Mouse (Mus musculus) large intestine, adult 2 months (tissue): ENCODE measurements around the gene Pelp1. TPM values are rescaled to one million over a fixed set of nuclear protein-coding genes. Genes with fewer than 3 reads are reported as not detected.

Source experiments
- DNase-seq: peaks from one replicate; pipeline ENCODE4 v3.0.0-alpha.2; 2012; ENCODE audit warnings: low read depth, low spot score
- WGBS: fragments of 180-500 bp; shearing (Covaris S2); methylation state at CpG from one replicate; pipeline ENCODE4 v1.1.7; 2018; 5-methylcytosine and 5-hydroxymethylcytosine counted together
- polyA plus RNA-seq: library from polyadenylated mRNA; depleted of rRNA; stranded (reverse); fragments of >200 nt; gene quantifications from 2 replicates; pipeline ENCODE4 v1.2.3, GENCODE M21; 2012; rRNA removed

Pelp1 gene
- polyA plus RNA-seq, 1 experiment: 11.9 TPM

- 63% methylated on average over 9 of the region's 9 CpGs for WGBS
- DNase-seq: no peak
Measured at GRCm38 (mm10) chr11:70348630-70349029, 61.2 kb downstream of the Pelp1 start.

- no peak for DNase-seq
- WGBS: 76% methylated on average over 10 of the region's 10 CpGs
Measured at GRCm38 (mm10) chr11:70347861-70348260, 62.0 kb downstream of the Pelp1 start.

GRCm38 (mm10) chr11:70345546-70345945, 64.3 kb downstream of the Pelp1 start:
- no peak for DNase-seq
- WGBS: 46% methylated on average over 8 of the region's 8 CpGs

- no peak for DNase-seq
- 75% methylated on average over 10 of the region's 10 CpGs for WGBS
Measured at GRCm38 (mm10) chr11:70345061-70345460, 64.8 kb downstream of the Pelp1 start.

Other genes with a start within 250 kb of the Pelp1 start
- gene Slc16a11, start 197.3 kb downstream of the Pelp1 start, polyA plus RNA-seq: 4.5 and 5.3 TPM in 2 replicates
- gene Slc16a13, start 189.0 kb downstream of the Pelp1 start, polyA plus RNA-seq: 3.8 and 5.3 TPM in 2 replicates
- gene Bcl6b, start 180.2 kb downstream of the Pelp1 start, polyA plus RNA-seq: 1.2 and 1.5 TPM in 2 replicates
- 53.9 and 65.7 TPM in 2 replicates for gene 0610010K14Rik, start 172.1 kb downstream of the Pelp1 start, polyA plus RNA-seq
- 6.0 and 6.1 TPM in 2 replicates for gene Gm21988, start 170.2 kb downstream of the Pelp1 start, polyA plus RNA-seq
- 163 and 175 TPM in 2 replicates for gene Rnasek, start 170.2 kb downstream of the Pelp1 start, polyA plus RNA-seq
- 1.1 and 1.4 TPM in 2 replicates for gene Alox12, start 154.7 kb downstream of the Pelp1 start, polyA plus RNA-seq
- gene Alox12e, start 87.4 kb downstream of the Pelp1 start, polyA plus RNA-seq: 0.33 and 0.48 TPM in 2 replicates
- gene Alox15, start 58.0 kb downstream of the Pelp1 start, polyA plus RNA-seq: 1.3 and 4.1 TPM in 2 replicates
- gene Arrb2, start 22.6 kb upstream of the Pelp1 start, polyA plus RNA-seq: 31.7 and 36.2 TPM in 2 replicates
- gene Med11, start 41.9 kb upstream of the Pelp1 start, polyA plus RNA-seq: 28.0 and 31.7 TPM in 2 replicates
- 4.6 and 5.0 TPM in 2 replicates for gene Zmynd15, start 49.4 kb upstream of the Pelp1 start, polyA plus RNA-seq
- gene Cxcl16, start 50.0 kb upstream of the Pelp1 start, polyA plus RNA-seq: 31.8 and 40.5 TPM in 2 replicates
- 168 and 625 TPM in 2 replicates for gene Tm4sf5, start 95.2 kb upstream of the Pelp1 start, polyA plus RNA-seq
- gene Vmo1, start 104.6 kb upstream of the Pelp1 start, polyA plus RNA-seq: 0.19 TPM in 1 of 2 replicates, not detected in the other
- gene Gltpd2, start 109.2 kb upstream of the Pelp1 start, polyA plus RNA-seq: 0.98 and 4.7 TPM in 2 replicates
- 394 and 397 TPM in 2 replicates for gene Psmb6, start 115.3 kb upstream of the Pelp1 start, polyA plus RNA-seq
- gene Gm40193, start 122.9 kb upstream of the Pelp1 start, polyA plus RNA-seq: not detected in 2 replicates
- gene Pld2, start 130.0 kb upstream of the Pelp1 start, polyA plus RNA-seq: 15.4 and 30.5 TPM in 2 replicates
- gene Mink1, start 152.8 kb upstream of the Pelp1 start, polyA plus RNA-seq: 41.3 and 75.5 TPM in 2 replicates
- gene 4930544D05Rik, start 205.8 kb upstream of the Pelp1 start, polyA plus RNA-seq: not detected in 2 replicates
- gene Chrne, start 209.2 kb upstream of the Pelp1 start, polyA plus RNA-seq: 0.07 and 0.15 TPM in 2 replicates
- 0.04 TPM in 1 of 2 replicates, not detected in the other for gene Gp1ba, start 229.1 kb upstream of the Pelp1 start, polyA plus RNA-seq
- gene Rnf167, start 237.2 kb upstream of the Pelp1 start, polyA plus RNA-seq: 76.9 and 101 TPM in 2 replicates
- 118 and 151 TPM in 2 replicates for gene Slc25a11, start 237.4 kb upstream of the Pelp1 start, polyA plus RNA-seq
- gene Pfn1, start 244.6 kb upstream of the Pelp1 start, polyA plus RNA-seq: 2,199 and 2,395 TPM in 2 replicates
- gene Eno3, start 247.2 kb upstream of the Pelp1 start, polyA plus RNA-seq: 19.9 and 31.2 TPM in 2 replicates